Mouse (Mus musculus) heart, adult 11 months (tissue): Measurements from ENCODE around the gene Lgals2.

Experiments used
- DNase-seq: peaks from one replicate; pipeline ENCODE4 v3.0.0; 2022

Lgals2 gene

DNA sequence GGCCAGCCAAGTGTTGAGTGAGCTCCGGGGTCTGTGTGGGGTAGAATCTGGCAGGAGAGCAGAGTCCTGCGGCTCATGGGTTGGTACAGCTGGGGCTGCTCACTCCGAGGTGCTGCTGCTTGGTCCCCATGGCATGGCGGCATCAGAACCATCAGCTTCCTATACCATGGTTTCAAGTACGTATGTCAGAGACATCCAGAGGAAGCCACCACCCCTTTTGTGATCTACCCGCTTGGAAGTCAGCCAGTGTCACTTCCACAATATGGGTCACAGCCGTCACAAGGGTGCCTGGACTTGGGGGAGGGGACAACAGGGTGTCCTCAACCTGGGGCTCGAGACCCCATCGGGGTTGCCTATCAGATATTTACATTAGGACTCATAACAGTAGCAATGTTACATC lies 45.2 kb downstream of the Lgals2 start:
- DNase-seq = peak; percentile 92

GRCm38 (mm10) chr15:78809739-78810138 lies 45.6 kb downstream of the Lgals2 start:
- no peak for DNase-seq

- DNase-seq = no peak
Observed at GRCm38 (mm10) chr15:78808980-78809379, 46.3 kb downstream of the Lgals2 start.

DNA sequence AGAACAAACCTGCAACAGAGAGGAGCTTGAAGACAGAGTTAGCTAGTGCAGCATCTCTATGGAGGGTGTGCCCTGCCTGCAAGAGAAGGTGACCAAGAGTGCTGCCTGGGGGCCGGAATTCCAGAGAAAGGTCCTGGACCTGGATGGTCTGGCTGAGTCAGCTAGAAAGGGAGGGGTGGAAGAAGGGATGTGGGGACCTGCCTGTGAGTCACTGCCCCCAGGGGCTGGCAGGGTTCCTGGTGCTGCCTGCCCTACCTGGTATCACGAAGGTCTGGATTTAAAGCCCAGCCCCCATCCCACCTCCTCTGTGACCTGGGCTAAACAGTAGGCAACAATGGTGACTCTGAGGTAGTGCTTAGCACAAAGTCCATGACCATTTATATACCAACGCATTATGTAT lies 48.2 kb downstream of the Lgals2 start:
- peak; percentile 88 for DNase-seq

DNA sequence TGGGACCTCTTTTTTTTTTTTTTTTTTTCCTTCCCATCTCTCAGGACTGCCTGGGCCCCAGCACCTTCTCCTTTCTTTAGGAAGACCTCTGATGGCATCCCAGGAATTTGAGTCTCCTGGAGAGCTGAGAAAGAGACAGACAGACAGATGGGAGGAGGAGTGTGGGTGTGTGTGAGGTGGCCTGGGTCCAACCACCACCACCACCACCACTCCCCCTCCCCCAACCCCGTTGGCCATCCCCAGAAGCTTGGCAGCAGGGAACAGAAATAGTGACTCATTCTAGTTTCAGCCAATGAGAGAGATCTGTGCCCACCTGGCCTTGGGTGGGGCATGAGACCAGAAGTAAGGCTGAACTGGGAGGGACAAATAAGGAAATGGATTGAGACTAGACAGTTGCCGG lies 48.7 kb downstream of the Lgals2 start:
- DNase-seq = peak; percentile 93

DNA sequence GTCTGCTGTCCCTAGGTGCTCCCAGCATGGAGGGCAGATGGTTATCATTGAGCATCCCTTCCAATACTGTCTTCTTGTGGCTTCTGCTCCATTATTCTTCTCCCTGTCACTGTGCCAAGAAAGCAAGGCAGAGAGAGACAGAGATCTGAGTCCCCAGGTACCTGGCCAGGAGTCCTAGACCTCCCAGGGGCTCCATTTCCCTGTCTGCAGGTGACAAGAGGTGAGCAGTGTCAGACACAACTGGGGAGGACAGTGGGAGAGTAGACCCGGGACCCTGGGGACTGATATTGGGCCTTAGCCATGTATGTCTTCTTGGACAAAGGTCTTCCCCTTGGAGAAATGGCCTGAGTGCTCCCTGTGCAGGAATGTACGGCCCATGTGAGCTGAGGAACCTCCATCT lies 50.0 kb downstream of the Lgals2 start:
- DNase-seq = peak; percentile 92

DNA sequence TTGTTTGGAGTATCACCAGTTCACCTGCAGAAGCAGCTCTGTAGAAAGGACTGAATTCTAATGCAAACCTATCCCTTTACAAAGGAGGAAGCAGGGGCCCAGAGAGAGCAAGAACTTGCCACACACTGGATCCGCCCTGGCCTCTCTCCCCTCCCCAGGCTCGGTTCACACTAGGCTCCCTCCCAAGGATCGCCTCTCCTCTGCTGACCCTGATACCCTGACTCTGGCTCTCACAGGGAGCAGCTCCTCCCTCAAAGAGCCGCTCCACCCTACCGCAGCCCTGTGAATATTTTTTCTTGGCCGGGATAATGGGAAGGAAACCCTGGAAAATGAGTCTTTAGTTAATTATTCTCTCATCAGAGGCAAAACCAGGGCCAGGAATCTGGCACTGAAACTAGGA lies 51.0 kb downstream of the Lgals2 start:
- peak; percentile 98 for DNase-seq

DNA sequence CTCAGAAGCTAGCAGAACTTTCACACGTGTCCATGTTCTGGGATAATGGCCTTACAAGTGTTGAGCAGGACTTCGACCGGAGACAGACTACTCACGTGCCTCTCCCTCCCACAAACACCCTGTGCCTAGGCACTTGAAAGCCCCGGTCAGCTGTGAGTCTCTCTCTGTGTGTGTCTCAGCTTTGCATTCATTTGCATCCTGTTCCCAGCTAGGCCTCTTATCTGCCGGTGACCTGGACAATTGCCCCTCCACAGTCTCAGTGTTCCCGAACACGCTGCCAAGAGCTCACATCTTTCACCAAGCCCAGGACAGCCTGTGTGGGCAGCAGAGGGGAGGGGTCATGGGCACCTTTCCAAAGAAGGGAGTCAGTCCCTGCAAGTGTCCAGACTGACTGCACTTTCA lies 51.8 kb downstream of the Lgals2 start:
- DNase-seq = peak; percentile 98

GRCm38 (mm10) chr15:78802776-78803391 lies 52.4 kb downstream of the Lgals2 start, which contains the start of gene Card10:
Gene Card10, minus strand, starts transcription at chr15:78803042.
- peak; percentile 98 for DNase-seq

DNA sequence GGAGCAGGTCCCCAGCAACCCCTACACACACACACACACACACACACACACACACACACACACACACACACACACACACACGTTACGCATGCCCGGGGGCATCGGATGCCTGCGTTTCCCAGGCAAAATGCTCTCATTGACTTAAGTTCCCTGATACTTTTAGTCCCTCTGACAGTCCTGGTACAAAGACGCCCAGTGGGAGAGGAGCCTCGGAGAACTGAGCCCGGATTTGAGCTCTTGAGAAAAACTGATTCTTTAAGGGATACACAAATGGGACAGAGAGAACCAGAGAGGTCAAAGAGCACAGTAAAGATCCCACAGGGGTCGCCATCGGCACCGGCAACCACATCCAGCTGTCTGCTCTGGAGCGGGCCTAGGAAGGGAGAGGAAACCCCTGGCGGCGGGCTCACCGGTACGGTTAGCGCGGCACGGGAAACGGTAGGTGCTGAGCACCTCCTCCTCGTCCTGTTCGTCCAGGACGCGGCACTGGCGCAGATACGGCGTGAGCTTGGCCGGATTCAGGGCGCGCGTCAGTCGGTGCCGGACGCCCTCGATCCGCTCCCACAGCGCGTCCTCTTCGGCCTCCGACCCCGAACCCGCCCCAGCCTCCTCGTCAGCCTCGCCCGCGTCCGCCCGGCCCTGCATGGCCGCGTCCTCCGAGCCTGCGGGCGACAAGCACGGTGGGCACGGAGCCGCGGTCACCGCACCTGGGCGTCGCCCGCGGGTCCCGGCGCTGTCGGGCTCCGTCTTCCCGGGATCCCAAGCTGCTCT lies 53.2 kb downstream of the Lgals2 start:
- peak; percentile 96 for DNase-seq

DNA sequence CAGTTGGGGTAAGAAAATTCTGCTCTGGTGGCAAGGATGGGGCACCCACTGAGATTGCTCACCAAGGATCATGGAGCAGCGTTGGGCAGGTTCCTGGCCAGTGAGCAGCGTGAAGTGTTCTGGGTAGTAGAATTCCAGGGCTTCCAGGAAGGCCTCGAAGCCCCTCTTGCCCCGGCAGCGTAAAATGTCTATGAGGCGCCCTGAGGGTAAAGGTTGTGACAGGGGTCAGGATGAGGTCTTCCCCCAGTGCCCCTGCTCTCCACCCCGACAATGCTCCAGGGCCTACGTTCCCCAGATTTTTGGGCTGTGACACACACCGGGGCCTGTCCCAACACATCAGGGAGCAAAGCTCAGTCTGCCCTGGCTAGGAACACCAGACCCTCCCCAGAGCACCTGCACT lies 53.8 kb downstream of the Lgals2 start:
- peak; percentile 93 for DNase-seq
